Mouse (Mus musculus) megakaryocyte, embryonic 14.5 days (primary cell): ENCODE data around the gene Med17.

Experiments
- FLI1 ChIP-seq: IDR thresholded peaks from 2 replicates; pipeline ENCODE4 v1.6.1; 2012; ENCODE audit warnings: low read length, inconsistent platforms, mixed read lengths
- GATA1 ChIP-seq: IDR thresholded peaks from 3 replicates; pipeline ENCODE4 v1.6.1; 2012; ENCODE audit warnings: mixed read lengths, low read length, inconsistent platforms, borderline replicate concordance

GRCm38 (mm10) chr9:15298451-15298850 lies 18.7 kb upstream of the Med17 start:
- no peak for TF ChIP-seq FLI1
- no peak for TF ChIP-seq GATA1
